Mouse (Mus musculus) left cerebral cortex, postnatal 25 days (tissue): ENCODE data around the gene Rtkn. TPM values are rescaled to one million over a fixed set of nuclear protein-coding genes. Genes with fewer than 3 reads are reported as not detected.

ENCODE experiments used
- DNase-seq, 2 experiments: peaks; one replicate each; pipeline ENCODE4 v3.0.0; 2022; ENCODE audit warnings: low spot score in 2 of 2, mixed read lengths in 1 of 2
- intact Hi-C: fragments of 180-260 bp; cut with DNase I; formaldehyde crosslinking; loops from one replicate; pipeline ENCODE4 v1.15.1; 2025
- microRNA-seq, 2 experiments: library from miRNA; unstranded; fragments of <30 nt; microRNA quantifications; one replicate each; pipeline ENCODE4 v1.2.0; 2022
- total RNA-seq, 2 experiments: library from RNA; stranded (reverse); gene quantifications; 2 replicates each; pipeline ENCODE4 v1.2.3; 2021

The Rtkn gene
- total RNA-seq, 2 experiments from 2014 or later: 51.2 to 76.8 TPM

DNA sequence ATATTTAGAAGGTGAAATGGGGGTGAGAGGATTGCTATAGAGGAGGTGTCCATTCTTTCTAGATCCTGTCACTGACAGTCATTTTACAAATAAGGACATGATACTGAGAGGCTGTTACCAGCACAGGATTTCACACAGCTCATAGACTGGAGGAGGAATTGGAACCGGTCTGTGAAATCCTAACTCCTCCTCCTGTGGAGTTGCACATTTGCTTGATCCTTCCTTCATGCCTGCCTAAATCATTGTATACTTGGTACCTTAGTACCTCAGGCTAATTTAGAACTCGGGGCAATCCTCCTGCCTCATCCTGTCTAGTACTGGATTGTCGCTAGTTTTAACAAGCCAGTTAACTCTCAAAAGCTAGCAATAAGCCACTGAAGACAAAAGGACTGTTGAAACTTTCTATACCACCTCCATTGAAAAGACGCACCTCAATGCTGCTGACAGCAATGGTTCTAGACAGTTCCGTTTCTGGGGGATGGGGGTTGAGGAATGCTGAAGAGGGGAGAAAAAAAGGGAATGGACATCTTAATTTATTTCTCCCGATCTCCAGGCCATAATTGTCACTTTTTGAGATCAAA, 29.9 kb downstream of the Rtkn start:
- peak in 1 of 2 experiments; percentile 39 for DNase-seq
- intact Hi-C loops: no loop called here

DNA sequence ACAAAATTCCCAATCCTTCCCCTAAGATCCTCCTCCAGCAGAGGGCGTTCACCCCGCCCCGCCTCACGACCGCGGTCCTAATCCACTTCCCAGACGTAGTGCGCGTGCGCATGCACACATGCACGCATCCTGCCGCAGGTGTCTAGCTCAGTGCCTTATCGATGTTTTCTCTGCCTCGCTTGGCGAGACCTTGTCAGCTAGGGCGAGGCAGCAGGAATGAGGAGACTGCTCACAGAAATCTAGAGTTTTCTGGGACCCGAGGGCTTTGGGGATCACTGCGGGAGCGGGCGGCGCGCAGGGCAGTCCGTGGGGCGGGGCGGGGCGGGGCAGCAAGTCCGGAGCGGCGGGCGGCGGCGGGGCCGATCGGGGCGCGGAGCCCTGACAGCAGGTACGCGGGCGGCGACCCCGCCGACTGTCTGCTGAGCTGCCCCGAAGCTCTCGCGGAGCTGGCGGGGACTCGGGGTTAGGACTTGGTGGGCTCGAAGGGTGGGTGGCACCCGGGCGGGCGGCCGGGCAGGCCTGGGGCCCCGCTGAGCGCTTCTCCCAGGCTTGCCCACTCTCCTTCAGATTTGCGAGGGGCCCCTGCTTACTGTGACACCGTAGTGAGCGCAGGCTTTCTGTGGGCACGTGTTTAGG, 30.5 kb downstream of the Rtkn start, which contains the start of gene Dctn1:
Dctn1 (plus strand) TSS at position 314 of the 636 bp plus-strand sequence.
- DNase-seq: peak; percentile 93 to 94
- intact Hi-C loops: no loop called here

DNA sequence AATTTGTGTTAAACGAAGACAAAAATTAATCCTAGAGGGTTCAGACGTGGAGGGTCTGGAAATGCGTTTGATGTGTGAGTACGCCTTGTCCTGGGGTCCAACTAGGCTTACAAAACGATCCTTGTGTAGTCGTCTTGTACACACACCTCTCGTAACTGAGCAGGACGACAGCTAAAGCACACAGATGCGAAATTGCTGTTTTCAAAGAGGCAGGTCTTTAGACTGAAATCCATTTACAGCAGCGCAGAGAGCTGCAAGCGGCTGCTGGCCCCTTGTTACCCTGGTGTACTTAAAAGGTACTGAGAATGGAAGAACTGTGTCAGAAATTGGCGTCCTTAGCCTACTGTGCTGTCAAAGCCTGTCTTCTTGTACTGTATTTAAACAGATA, 31.0 kb downstream of the Rtkn start:
- no peak for DNase-seq
- intact Hi-C loops: no loop called here

DNA sequence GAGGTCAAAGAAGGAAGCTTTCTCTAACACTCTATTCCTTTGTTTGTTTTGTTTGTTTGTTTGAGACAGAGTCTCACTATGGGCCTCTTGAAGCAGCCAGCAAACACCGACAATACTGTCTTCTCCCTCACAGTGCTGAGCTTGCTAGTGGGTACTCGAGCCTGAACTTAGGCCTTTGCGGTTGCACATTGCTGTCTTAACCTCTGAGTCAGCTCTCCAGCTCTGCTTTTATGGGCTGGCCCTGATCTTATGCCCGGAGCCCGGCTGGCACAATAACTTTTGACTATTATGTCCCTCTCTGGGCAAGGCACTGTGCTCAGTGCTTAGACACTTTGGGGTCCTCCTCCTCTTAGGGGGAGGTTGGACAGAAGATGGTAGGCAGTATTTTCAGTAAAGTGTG, 34.6 kb downstream of the Rtkn start:
- intact Hi-C loops: no loop called here

DNA sequence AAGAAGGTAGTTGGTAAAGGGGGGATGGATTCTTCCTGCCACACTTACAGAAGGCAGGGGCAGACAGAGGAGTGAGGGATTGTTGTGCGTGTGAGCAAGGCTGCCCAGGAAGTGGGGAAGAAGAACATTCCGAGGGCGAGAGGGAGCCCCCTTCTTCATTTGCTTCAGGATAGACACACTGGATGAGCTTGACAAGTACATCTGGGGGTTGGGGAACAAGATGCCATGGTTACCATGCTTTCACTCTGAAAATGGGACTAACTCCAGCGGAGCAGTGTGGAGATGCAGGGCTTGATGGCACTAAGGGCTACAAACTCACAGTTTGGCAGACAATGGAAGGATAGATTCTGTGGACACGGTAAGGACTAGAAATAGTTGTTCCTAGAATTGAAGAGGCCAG, 35.8 kb downstream of the Rtkn start:
- peak in 1 of 2 experiments; percentile 44 for DNase-seq
- intact Hi-C loops: no loop called here

More for the DNA sequence above, 34.6 kb downstream of the Rtkn start:
- DNase-seq: no peak

DNA sequence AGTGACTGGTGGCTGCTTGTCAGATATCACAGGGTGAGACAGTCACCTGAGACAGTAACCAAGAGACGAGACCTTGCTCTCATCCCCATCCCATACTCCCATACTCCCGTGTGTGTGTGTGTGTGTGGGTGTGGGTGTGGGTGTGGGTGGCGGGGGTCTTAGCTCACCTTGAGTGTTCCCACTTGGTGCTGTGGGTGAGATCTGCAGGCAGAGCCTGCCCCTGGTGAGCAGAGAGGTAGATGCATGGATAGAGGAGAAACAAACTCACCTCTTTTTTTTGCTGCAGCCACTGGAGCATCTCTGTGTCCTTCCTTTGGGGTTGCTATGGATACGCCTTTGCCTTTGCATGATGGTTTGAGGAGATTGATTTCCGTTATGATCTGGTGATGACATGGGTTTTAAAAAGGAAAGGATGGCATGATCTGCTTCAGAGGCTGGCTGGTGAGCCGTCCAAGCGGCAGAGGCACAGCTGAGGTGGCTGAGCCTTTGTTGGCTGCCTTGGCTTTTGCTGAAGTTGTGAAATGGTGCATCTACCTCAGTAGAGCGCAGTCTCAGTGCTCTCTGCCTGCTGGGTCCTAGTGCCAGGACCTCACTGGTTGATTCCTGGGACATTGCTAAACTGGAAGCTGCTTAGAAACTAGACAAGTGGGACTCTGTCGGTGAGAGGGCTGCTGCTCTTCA, 37.1 kb downstream of the Rtkn start:
- intact Hi-C loops: no loop called here
- peak; percentile 80 to 88 for DNase-seq

DNA sequence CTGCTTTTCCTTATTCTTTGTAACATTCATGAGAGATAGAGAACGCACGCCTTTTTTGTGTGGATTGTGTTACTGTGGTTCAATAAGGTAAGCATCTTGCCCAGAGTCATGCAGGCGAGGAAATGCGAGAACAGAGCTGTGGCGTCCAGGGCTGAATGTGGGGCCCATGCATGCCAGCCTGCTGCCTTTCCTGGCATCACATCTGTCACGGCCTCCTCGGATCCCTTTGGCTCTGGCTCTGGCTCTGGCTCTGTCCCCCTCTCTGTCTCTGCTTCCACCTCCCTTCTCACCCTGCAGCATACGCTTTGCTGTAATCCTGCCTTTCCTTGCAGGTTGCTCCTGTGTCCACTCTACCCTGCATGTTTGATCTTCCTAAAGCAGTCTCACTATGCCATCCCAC, 40.7 kb downstream of the Rtkn start:
- intact Hi-C loops: no loop called here
- no peak for DNase-seq

DNA sequence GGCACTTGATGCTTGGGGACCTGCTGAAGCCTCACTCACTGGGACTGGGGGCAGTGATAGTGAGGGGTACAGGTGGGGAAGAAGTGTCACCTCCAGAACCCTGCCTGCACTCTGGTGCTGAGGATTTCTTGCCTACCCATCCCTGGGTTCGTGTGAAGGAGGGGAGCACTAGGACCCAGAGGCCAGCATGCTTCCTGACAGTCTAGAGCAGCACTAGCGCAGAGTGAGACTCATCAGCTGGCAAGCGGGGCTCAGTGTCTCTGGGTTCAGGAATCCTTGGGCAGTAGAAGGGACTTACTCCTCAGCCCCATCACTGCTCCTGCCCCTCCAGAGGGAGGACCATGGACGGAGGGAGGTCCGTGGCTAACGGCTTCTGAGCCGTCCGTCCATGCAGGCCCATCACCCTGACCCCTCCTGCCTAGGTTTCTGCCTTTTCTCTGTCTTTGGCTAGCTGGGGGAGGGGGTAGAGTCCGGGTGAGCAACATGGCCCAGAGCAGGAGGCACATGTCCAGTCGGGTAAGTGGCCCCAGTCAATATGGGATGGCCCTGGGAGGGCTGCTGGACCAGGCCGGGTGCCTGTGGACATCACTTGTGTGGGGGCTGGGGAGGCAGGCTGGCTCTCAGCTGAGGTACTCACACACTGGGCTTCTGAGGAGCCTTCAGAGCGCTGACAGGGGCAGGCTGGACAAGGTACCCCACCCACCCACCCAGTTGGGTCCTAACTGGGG, 44.3 kb downstream of the Rtkn start:
- intact Hi-C loops: no loop called here
- DNase-seq: peak; percentile 78 to 89

DNA sequence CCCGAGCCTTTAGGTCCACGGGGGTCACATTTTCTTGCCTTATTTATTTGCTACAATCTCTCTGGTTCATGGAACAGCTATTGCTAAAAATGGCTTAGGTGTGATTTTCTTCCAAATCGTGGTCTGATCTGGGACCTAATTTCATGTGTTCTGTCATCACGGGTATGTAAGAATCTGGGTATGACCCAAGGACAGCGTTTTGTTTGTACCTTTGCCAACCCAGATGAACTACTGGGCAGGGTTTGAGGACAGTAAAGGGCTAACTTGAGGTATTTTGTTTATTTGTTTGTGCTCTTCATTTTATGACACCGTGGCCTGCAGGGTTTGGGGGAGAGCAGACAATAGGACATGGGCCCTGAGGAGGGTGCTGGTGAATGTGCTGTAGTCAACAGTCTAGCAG, 45.3 kb downstream of the Rtkn start:
- intact Hi-C loops: no loop called here
- no peak for DNase-seq

DNA sequence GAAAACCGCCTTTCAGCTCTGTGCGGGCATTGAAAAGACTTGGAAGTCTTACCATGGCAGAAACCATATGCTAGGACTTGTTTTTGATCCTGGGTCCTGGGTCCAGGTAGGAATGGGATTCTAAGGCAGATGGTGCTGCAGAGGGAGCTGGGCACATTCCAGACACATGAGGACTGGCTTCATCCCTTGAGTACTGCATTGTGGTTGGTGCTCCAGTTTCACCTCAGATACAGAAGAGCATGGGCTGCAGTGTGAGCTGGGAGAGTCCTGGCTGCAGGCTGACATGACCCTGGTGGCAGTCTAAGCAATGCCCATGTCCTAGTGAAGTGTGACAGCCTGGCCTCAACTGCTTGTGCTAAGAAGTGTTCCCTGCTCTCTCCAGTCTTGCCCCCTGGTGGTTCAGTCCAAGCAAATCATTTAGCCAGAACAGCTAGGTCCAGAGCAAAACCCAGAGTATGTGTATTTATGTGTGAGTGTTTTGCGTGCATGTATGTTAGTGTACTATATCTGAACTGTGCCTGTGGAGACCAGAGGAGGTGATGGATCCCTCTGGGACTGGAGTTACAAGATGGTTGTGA, 49.7 kb downstream of the Rtkn start:
- DNase-seq: no peak
- intact Hi-C loops: no loop called here

DNA sequence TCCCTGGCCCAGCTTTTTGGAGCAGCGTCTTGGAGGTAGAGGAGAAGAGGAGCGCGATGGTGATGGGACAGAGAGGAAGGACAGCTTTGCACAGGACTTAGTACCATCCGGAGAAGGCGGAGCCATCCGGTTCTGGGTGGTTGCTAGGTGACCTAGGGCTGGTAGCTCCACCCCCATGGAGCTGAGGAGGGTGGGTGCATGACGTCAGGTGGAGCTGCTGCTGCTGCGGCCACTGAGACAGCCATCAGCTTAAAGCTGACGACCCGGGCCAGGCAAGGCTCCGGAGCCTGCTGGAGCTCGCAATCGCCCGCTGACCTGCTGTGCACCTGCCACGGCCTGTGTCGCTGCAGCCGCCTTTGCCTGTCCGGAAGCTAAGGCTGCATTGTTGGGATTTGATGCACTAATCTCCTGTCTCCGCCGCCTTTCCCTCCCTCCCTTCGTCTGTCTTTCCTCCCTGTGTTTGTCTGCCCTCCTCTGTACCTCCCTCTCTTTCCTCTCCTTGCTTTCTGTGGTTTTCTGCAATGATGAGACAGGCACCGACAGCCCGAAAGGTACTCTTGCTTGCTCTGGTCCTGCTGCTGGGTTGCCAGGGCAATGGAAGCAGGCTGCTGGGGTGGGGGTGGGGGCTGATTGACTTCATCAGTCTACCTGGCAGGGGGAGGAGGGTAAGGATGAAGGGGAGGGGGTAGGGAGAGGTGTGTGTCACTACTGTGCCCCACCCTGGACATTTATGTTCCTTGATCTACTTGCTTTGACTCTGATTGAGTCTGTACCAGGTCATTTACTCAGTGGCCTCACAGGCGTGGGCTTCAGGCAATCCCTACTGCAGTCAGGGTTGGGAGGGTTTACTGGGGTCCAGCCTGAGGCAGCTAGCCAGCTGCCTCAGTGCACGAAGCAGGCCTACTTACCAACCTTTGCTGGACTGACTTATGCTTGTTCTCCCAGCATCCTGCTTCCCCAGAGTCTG, 50.9 kb downstream of the Rtkn start:
- intact Hi-C loops: no loop called here

DNA sequence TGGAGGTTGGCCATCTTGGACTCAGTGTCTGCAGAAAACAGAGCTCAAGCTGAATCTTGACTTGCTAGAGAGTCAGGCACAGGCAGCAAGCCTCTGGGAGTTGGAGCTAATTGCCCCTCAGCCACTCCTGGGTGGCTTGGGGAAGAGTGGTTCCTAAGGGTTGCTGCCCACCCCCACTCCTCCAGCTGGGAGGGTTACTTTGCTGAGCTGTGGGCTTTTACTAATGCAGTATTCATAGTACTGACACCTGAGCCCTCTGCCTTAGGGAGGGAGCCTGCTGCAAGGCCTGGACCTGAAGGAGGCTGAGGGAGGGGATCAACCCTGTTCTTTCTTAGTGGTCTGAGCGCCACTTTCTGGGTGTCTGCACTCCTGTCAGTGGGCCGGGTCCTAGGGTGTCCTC, 51.7 kb downstream of the Rtkn start:
- intact Hi-C loops: no loop called here
- DNase-seq: no peak

More for the DNA sequence above, 50.9 kb downstream of the Rtkn start:
- DNase-seq: peak; percentile 88 to 96

DNA sequence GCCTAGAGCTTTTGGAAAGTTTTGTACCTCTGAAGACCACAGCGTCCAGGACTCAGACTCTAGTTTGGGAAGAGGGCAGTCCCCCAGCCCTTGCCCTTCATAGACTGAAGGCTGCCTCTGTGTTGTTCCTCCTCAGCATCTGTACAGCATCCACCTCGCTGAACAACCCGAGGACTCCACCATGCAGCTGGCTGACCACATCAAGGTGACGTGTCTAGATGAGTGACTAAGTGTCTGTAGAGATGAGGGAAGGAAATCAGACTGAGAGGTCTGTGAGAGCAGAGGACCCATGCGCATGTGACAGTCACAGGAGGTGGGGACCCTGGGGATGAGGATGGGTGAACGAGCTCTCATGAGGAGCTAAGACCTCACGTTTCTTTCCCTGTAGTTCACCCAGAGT, 58.3 kb downstream of the Rtkn start:
- no peak for DNase-seq
- intact Hi-C loops: no loop called here

DNA sequence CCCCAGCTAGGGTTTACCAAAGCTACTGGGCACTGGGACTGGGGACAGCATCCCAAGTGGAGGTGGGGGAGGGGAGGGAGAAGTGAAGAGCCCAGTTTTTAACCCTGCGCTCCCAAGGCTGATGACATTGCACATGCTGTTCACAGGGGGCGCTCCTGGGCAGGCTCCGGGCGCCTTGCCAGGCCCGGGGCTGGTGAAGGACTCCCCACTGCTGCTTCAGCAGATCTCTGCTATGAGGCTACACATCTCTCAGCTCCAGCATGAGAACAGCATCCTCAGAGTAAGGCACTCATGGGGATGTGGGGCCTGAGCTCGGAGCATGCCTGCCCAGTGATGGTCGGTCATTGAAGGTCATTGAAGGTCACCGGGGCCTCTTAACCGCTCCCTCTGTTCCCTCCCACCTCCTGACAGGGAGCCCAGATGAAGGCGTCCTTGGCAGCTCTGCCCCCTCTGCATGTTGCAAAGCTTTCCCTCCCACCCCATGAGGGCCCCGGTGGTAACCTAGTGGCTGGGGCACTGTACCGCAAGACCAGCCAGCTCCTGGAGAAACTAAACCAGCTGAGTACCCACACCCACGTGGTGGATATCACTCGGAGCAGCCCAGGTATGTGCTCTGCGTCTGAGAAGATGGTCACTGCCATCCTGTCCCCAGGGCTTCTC, 62.2 kb downstream of the Rtkn start:
- intact Hi-C loops: no loop called here
- DNase-seq: peak; percentile 67

Small RNA genes within 50 kb of the gene (microRNA-seq; reads per million reads assigned to microRNA genes)
- gene Mir3470a: 0 reads per million in 2 experiments

Other genes starting within 250 kb of the Rtkn start
- 10 to 100 TPM; 37.5 to 40.6 TPM for gene Sema4f, start 195.7 kb upstream of the Rtkn start, total RNA-seq
- gene M1ap, start 188.6 kb upstream of the Rtkn start, total RNA-seq: not detected
- gene Dok1, start 102.0 kb upstream of the Rtkn start, total RNA-seq: 1 to 10 TPM; 1.1 to 1.6 TPM
- gene Loxl3, start 101.3 kb upstream of the Rtkn start, total RNA-seq: 1 to 10 TPM; 1.9 to 2.7 TPM
- gene Aup1, start 80.9 kb upstream of the Rtkn start, total RNA-seq: 100 to 1,000 TPM; 100 to 114 TPM
- gene Htra2, start 80.2 kb upstream of the Rtkn start, total RNA-seq: 10 to 100 TPM; 42.9 to 45.4 TPM
- gene Dqx1, start 77.6 kb upstream of the Rtkn start, total RNA-seq: under 1 TPM; 0.25 to 0.99 TPM
- not detected for gene Tlx2, start 65.2 kb upstream of the Rtkn start, total RNA-seq
- 10 to 100 TPM; 21.3 to 24.4 TPM for gene Pcgf1, start 57.6 kb upstream of the Rtkn start, total RNA-seq
- gene Lbx2, start 49.1 kb upstream of the Rtkn start, total RNA-seq: under 1 TPM in 1 of 2 experiments, not detected in 1; 0.46 TPM
- 1 to 10 TPM; 3.2 to 4.1 TPM for gene Ccdc142, start 33.9 kb upstream of the Rtkn start, total RNA-seq
- gene Gm42688, start 33.8 kb upstream of the Rtkn start, total RNA-seq: 1 to 10 TPM; 3.9 to 5.0 TPM
- gene Mrpl53, start 26.4 kb upstream of the Rtkn start, total RNA-seq: 10 to 100 TPM; 60.3 to 66.6 TPM
- gene Mogs, start 20.0 kb upstream of the Rtkn start, total RNA-seq: 10 to 100 TPM; 27.2 to 28.0 TPM
- 10 to 100 TPM; 36.7 to 48.7 TPM for gene Wbp1, start 13.9 kb upstream of the Rtkn start, total RNA-seq
- gene Ino80b, start 10.0 kb upstream of the Rtkn start, total RNA-seq: 10 to 100 TPM; 11.2 to 21.3 TPM
- 10 to 100 TPM; 28.8 to 29.1 TPM for gene Wdr54, start 20.9 kb downstream of the Rtkn start, total RNA-seq
- 10 to 100 TPM; 28.8 to 30.2 TPM for gene 1700003E16Rik, start 20.9 kb downstream of the Rtkn start, total RNA-seq
- 100 to 1,000 TPM; 329 to 365 TPM for gene Dctn1, start 30.5 kb downstream of the Rtkn start, total RNA-seq
- gene Slc4a5, start 84.4 kb downstream of the Rtkn start, total RNA-seq: 1 to 10 TPM; 2.3 to 2.5 TPM
- gene Mthfd2, start 190.4 kb downstream of the Rtkn start, total RNA-seq: 1 to 10 TPM; 5.0 to 6.3 TPM
- gene Mob1a, start 190.6 kb downstream of the Rtkn start, total RNA-seq: 10 to 100 TPM; 20.0 to 20.2 TPM
- 10 to 100 TPM; 52.3 to 56.5 TPM for gene Bola3, start 213.7 kb downstream of the Rtkn start, total RNA-seq